Mouse (Mus musculus) v-Abl transformed pro-B cells (cell line): ENCODE measurements at regions not wholly inside any gene's neighbourhood (a gene's known extent, or its start where the extent isn't known, plus 50 kb on each side); places are given as distances from the start of the nearest gene placed in this dataset.

Experiments used
- in situ Hi-C, 2 experiments: fragments of 400-800 bp; cut with MboI; formaldehyde crosslinking; loops; one replicate each; pipeline ENCODE4 v1.15.1; 2025; ENCODE audit not compliant: unreplicated experiment in 2 of 2

GRCm38 (mm10) chr8:56476158-56476557 lies 74.7 kb downstream of the Cep44 start:
- in situ Hi-C loops = loop anchor here in 1 of 2 experiments (25.0 kb wide), 1 partner anchor 1964 kb away; no protein-coding TSS in a partner anchor

GRCm38 (mm10) chr8:56475138-56475537 lies 75.7 kb downstream of the Cep44 start:
- in situ Hi-C loops = loop anchor here in 1 of 2 experiments (25.0 kb wide), 1 partner anchor 1963 kb away; no protein-coding TSS in a partner anchor

- in situ Hi-C loops = no loop called here
These were observed 76.5 kb downstream of the Cep44 start for GRCm38 (mm10) chr8:56474335-56474734.

GRCm38 (mm10) chr8:56465091-56465490 lies 85.8 kb downstream of the Cep44 start:
- in situ Hi-C loops = no loop called here

DNA sequence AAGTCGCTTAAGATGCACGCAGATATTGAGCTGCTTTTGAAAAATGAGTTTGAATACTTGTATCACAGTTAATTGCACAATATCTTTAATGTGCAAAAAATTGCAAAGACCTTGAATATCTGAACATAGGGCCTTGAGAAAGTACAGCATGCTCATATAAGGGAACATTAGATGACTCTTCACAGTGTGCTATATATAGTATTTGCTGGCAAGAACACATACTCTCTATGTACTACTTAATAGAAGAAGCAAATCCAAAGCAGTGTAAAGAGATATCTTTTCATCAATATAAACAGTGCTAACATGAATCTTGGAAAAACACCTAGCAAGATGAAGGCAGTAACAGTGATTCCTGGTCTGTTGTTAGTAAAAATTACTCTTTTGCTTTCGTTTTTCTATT lies 99.9 kb downstream of the Cep44 start:
- in situ Hi-C loops = no loop called here

DNA sequence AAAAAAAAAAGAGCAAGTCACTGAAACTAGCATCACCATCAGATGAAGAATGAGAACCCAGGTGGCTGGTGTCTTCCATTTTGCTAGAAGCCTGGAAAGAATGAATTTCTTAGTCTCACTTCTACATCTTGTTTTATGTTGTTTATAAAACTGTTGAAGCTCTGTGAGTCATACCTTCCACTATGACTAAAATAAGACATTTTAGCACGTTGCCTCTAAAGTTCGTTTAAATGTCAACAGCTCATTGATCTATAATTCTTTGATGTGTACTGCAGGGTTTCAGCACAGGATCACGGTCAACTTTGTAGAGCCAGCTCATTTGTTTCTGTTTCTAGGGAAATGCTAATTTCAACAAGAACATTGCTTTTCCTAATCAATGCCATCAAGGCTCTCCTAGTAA lies 107.2 kb downstream of the Cep44 start:
- in situ Hi-C loops = no loop called here

DNA sequence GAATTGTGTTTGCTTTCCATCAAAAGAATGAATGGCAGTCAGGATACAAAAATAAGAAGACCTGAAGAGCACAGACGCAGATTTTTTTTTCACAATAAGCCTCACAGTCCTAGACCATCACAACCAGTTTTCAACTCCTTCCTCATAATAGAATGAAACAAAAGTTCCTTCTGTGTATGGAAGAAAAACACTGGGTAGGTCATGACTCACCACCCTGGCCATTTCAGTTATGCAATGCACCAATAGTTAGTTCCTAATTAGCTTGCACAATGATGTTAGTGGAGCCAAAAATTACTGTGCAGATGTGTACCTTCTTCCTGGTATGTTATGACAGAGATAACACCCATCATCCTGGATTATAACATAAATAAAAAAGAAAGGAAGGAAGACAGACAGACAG lies 111.4 kb downstream of the Cep44 start:
- in situ Hi-C loops = no loop called here

DNA sequence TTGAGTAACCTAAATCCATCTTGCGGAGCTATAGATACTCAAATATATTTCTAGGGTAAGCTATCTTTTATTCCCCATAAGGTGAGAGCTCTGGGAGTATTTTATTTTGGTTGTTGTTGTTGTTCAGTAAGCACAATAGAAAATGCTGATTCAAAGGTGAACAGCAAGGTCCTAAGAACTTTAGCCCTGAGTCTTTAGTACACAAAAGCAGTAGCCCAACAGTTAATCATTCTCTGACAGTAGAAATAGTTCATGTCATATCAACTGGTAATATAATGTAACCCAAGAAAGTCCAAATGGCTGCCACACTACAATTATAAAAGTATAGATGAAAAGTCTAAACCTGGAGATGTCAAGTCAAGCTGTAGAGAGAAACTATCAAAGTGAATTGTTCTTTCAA lies 116.0 kb downstream of the Cep44 start:
- in situ Hi-C loops = no loop called here

DNA sequence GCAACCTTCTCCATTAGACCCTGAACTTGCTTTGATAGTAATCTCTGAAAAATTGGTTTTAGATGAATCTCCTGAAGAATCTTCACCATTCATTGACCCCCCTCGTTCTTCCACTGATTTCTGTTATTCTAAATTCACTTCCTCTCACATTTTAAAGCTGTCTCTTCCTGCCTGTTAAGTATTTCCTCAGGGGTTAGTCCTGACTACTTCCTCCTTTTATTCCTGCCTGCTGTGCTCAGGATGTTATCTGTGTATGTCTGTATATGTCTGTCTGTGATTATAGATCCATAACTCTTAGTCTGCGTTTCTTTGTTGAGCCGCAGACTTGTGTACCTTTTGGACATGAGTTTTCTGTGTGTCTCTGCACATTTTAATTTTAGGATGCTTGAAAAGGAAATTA lies 117.6 kb downstream of the Hpgd start:
- in situ Hi-C loops = no loop called here

DNA sequence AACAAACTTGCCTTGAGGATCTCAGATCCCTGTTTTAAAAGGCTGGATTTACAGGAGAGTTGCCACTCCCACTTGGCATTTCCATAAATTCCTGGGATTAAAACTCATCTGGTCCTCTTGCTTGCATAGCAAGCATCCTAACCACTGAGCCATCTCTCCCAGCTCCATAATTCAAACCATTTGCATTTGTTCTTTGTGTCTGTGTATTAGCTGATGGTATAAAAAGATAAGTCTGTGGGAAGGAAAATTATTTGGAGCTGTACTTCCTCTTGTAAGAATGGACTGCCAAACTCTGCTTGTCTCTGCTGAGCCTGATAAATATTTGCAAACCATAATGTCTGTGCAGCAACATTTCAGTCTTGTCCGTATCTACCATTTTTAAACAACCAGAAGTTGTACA lies 116.0 kb downstream of the Hpgd start:
- in situ Hi-C loops = no loop called here

GRCm38 (mm10) chr8:56407267-56407666 lies 112.9 kb downstream of the Hpgd start:
- in situ Hi-C loops = no loop called here

DNA sequence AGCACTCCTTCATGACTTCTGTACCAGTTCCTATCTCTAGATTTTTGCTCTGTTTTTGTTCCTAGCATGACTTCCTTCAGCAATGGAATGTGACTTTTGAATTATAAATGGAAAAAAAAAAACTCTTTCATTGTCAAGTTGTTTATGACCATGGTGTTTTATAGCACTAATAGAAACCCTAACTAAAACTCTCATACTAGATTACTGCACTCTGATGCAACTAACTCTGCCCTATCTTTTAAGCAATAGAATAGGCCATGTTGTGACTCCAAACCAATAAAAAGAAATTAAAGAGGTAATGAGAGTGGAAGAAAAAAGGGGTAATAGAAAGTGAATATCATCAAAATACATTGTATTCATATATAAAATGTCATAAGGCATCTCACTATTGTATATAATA lies 111.9 kb downstream of the Hpgd start:
- in situ Hi-C loops = no loop called here

DNA sequence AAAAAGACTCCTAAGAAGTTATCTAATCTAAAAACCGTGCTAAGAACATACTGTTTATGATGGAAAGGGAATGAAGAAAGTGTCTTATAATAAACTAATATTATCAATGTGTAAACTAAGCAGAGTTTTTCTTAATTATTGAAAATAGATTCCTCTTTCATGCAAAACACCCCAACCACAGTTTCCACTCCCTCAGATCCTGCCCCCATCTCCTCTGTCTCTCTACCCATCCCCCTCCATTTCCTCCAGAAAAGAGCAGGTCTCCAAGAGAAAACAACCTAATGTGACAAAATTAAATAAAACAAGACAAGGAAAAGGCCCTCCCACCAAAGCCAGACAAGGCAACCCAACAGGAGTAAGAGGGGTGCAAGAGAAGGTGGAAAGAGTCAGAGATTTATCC lies 103.2 kb downstream of the Hpgd start:
- in situ Hi-C loops = no loop called here

DNA sequence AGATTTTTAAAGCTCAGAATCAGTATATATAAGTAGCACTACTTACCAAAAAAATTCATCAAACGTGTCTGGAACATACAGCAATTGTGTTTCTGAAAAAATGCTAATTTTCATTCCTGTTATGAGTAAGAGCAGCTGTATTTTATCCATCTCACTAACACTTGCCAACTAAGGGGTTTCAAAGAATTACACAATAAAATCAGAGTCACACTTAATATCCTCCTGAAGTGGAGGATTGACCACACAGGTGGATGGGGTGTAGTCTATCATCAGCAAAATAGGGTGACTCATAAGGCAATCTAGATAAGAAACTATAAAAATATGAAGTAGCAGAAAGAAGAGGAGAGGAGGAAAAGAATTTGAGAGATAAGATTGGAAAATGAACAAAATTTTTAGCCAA lies 102.0 kb downstream of the Hpgd start:
- in situ Hi-C loops = no loop called here

DNA sequence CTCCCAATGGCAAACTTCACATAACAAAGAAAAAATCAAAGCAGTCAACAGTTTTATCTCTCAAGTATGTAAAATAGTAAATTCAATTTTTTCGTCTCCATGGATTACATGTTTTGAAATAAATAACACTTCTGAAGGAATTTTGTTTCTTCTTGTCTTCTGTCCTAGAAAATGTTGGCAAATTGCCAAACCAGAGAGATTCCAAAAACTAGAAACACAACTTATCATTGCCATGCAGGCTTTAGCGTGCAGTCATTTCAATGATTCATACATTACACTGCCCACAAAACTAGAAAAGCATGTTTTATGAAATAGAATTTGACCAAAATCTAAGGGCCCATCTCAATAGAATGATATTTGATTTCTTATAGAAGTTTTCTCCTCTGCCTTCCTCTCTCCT lies 98.2 kb downstream of the Hpgd start:
- in situ Hi-C loops = no loop called here

DNA sequence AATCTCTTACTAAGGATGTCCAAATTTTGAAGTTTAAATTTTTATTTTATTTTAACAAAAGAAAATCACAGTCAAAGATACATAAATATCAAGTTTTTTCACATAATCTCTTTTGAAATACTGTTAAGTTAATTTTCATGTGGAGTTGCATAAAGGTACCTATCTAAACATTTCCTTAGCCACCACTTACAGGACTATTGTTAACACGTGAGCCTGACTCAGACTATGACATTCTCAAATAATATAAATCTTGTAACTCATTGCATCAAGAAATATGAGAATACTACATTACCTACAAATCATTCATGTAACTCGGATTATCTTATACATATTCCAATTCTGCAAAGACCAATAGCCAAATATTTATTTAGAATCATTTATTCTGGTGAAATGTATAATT lies 97.8 kb downstream of the Hpgd start:
- in situ Hi-C loops = no loop called here
